Mouse (Mus musculus): ENCODE results near the gene Ucp3. TPM values are rescaled to one million over a fixed set of nuclear protein-coding genes. Genes with fewer than 3 reads are reported as not detected.
"Not testable (repeated sequence)": the region's sequence is repeated elsewhere in the genome, so short reads cannot be mapped to it uniquely, and the experiment has no call there.

The Ucp3 gene
- total RNA-seq, 2 experiments from 2014 or later = 0.65 to 1.3 TPM

DNA sequence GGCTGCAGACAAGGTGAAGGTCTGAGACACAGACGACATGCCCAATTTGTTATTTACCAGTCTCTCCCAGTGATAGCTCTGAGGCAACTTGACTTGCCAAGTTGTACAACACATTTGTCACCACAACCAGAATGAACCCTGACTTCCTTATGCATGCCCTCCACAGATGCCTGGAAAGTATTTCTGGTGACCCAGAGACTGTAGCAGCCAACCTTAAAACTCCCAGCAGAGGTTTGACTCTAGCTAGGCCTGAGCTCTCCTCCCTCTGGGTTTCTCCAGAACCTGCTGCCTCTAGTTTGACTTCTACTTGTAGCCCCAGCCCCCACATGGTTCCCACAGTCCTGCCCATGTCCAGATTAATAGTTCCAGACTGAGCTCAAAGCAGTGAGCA is 1.4 kb upstream of the Ucp3 start:
- DNase-seq (ENCODE audit: low spot score in 2 of 2) = no peak

DNA sequence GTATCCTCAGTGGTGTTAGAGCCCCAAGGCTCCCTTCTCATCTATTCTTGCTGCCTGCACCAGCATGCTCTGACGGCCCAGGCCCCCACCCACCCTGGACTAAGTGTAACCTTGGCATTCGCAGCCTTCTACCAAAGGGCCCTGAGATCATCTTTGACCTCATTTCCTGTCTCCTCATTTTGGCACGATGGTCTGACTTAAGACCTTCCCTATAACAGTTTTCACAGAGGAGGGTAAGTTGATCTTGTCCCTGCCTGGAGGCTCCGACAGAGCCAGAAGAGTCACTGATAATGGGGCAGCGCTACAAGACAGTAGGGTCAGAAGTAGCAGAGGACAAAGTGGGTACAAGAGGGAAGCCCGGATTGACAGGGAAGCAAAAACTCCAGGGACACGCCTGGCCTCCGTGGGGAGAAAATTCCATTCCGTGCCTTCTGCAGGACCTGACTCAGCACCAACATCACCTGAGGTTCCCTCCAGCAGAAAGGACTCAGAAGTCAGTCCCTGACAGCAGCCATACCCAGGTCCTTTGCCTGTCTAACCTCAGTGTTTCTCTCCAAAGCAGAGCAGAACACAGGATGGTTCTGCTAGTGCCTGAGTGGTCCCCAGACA is 1.2 kb downstream of the Ucp3 start:
- no peak for DNase-seq (ENCODE audit: low spot score in 2 of 2)

DNA sequence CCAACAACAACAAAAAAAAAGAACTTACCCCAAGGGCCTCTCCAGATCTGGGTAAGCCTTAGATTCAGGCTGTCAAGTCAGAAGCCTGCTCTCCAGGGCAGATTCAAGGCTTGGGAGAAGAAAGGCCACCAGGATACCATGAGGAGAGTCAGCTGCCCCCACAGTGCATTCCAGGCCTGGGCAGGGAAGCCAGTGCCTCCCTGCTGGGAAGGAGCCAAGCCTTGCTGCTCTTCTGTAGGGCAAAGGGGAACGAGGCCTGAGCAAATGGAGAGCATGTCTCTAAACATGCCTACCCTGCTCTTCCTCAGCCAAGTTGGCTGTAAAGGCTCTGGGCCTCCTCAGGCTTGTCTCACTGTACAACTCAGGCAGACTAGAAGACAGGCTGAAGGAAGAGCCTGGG is 1.9 kb downstream of the Ucp3 start:
- no peak for DNase-seq (ENCODE audit: low spot score in 2 of 2)

DNA sequence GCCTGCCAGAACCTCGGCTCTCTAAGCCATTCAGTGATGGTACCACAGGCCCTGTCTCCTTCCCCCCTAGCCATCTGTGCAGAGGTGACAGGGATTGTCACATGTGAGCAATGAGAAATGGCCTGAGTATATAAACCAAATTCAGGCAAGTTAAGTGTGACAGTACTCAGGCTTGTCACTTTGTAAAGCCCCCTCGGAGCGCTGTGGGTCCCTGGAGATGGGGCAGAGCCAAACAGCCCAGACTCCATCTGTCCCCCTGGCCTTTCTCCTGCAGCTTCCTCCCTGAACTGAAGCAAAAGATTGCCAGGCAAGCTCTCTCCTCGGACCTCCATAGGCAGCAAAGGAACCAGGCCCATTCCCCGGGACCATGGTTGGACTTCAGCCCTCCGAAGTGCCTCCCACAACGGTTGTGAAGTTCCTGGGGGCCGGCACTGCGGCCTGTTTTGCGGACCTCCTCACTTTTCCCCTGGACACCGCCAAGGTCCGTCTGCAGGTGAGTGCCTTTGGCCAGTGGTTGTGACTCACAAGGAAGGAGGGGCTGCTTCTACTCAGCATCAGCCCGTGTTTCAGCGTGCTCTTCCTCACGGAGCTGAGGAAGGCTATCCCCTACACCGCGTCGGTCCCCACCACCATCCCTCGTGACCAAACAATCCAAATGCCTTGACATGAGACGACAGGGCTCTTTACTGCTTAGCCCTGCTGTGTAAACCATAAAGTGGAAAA is 6.5 kb downstream of the Ucp3 start:
- DNase-seq (ENCODE audit: low spot score in 2 of 2) = no peak

DNA sequence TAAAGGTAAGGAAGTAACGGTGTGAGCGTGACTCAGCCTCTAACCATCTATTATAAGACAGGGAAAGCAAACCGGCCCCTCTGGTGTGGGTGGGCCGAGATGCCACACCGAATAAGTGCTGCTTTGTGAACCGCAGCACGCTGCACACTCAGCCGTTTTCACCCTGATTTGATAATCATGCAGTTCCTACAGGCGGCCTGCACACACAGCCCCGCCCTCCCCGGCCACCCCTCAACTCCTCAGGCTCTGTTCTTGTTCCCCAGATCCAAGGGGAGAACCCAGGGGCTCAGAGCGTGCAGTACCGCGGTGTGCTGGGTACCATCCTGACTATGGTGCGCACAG is 7.0 kb downstream of the Ucp3 start:
- no peak for DNase-seq (ENCODE audit: low spot score in 2 of 2)

DNA sequence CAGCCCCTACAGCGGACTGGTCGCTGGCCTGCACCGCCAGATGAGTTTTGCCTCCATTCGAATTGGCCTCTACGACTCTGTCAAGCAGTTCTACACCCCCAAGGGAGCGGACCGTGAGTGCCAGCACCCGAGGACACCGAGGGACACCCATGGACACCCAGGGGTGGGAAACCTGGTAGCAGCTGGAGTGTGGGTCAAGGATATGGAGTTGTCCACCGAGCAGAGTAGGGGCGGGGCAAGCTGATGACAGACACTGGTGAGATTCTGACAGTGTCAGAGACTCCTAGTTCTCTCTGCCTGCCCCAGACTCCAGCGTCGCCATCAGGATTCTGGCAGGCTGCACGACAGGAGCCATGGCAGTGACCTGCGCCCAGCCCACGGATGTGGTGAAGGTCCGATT is 7.4 kb downstream of the Ucp3 start:
- DNase-seq (ENCODE audit: low spot score in 2 of 2) = no peak

DNA sequence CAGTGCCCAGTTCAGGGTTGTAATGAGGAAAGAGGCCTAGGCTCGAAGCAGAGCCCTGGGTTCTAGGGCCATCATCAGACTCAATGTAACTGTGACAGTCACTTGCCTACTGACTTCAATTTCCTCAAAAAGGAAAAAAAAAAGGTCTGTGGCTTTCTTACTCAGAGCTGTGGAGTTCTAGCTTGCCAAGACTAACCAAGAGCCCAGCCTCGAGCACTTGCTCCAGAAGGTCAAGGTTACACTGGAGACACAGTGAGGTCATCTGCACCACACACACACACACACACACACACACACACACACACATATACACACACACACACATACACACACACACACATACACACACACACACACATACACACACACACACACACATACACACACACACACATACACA is 9.3 kb downstream of the Ucp3 start:
- not testable (repeated sequence) for DNase-seq (ENCODE audit: low spot score in 2 of 2)

DNA sequence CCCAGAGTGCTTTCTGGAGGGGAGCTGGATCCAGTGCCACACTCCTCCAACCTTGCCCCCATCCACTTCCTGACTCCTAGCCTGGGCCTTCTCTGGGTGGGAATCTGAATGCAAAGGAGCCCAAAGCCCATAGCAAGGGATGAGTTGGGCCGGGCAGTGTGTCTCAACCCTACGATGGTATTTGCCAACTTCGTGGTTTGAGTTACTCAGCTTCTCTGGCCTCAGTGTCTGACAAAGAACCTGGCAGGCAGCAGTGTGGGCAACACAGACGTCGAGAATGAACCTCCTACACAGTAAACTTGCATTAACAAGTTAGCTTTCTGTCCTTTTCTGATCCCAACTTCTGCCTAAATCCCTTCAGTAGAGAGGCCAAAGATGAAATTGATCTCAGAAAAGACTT is 11.7 kb downstream of the Ucp3 start:
- DNase-seq (ENCODE audit: low spot score in 2 of 2) = no peak

DNA sequence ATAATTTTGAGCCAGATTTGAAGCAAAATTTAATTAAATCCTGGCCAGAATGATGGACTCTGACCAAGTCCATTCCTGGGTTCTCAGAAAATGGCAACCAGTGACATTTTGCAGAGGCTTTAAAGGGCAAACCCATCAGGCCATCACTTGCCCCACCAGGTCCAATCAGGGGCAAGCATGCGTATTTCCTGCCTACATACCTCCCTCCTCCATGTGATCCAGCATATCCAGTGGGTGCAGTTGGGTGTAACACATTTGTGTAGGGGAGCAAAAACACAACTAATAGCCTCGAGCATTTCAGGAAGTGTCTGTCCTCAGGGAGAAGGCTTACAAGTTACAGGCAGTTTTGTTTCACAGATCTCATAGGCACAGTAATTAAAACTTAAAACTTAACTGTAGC is 14.5 kb downstream of the Ucp3 start:
- DNase-seq (ENCODE audit: low spot score in 2 of 2) = no peak

DNA sequence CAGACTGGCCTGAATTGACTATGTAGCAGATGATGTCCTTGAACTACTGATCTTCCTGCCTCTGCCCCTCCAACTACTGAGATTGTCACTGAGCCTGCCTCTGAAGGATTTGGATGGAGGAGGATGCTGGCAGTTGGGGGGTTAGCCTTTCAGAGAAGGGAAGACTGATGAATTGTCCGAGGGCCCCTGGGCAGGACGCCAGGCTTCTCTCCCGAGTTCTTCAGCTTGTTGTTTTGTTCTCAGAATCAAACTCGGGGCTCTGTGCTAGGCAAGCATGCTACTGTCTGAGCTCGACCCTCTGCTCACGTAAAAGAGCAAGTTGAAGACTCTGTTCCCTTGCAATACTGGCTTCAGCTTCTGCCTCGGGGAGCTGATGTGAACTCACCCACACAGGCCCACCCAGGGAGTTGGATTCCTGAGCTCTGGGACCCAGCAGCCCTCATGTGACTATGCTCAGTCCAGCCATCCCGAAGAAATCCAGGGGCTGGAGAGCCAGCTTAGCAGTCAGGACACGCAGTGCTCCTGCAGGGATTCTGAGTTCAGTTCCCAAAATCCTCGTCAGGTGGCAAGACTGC is 15.8 kb downstream of the Ucp3 start:
- DNase-seq (ENCODE audit: low spot score in 2 of 2) = peak; percentile 53 to 56

DNA sequence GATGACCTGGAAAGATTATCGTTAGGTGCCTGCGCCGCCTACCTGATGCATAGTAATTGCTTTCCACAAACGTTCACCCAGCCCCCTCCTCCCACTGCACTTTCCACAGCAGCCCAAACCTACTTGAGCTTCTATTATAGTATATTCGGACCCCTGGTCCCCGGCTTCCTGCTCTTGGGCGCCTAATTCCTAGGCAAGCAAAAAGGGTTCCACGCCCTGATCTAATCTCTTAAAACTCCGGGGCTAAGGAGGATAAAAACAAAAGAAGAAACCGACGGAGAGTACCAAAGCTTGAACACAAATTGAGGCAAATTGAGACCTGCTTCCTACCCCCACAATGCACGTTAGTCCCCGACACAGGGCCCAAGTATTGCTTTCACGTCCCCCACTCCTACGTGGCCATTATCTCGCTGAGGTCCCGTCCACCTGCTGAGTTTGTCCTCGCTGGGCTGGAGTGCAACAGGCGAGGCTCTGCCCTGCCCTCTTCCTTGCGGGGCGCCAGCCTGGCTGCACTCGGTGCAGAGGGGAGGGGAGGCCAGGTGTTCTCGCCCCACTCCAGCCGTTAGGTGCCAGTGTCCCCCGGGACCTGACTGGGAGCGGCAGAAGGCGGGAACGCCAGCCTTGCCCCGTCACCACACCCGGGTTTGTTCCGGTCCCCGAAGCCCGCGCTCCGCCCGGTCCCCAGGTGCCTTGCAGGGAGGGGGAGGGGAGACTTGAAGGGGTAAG is 19.8 kb downstream of the Ucp3 start:
- DNase-seq (ENCODE audit: low spot score in 2 of 2) = no peak

DNA sequence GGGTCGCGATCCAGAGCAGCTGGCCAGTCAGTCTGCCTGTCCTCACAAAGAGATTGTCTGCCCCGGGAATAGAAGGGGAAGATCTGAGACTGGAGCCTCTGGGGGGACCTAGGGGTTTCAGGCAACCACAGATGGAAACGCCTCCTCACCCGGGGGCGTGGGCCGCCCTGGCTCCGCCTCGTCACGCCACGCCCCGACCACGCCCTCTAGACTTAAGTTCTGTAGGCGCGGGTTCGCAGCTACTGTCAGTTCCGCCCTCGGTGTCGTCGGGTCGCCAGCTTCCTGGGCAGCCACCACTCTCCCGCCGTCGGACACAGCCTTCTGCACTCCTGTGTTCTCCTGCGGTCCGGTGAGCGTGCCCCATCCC is 20.3 kb downstream of the Ucp3 start, which contains the start of gene Ucp2:
TSS of gene Ucp2 (plus strand) at position 221 of the 367 bp plus-strand sequence.
- peak; percentile 60 to 67 for DNase-seq (ENCODE audit: low spot score in 2 of 2)

DNA sequence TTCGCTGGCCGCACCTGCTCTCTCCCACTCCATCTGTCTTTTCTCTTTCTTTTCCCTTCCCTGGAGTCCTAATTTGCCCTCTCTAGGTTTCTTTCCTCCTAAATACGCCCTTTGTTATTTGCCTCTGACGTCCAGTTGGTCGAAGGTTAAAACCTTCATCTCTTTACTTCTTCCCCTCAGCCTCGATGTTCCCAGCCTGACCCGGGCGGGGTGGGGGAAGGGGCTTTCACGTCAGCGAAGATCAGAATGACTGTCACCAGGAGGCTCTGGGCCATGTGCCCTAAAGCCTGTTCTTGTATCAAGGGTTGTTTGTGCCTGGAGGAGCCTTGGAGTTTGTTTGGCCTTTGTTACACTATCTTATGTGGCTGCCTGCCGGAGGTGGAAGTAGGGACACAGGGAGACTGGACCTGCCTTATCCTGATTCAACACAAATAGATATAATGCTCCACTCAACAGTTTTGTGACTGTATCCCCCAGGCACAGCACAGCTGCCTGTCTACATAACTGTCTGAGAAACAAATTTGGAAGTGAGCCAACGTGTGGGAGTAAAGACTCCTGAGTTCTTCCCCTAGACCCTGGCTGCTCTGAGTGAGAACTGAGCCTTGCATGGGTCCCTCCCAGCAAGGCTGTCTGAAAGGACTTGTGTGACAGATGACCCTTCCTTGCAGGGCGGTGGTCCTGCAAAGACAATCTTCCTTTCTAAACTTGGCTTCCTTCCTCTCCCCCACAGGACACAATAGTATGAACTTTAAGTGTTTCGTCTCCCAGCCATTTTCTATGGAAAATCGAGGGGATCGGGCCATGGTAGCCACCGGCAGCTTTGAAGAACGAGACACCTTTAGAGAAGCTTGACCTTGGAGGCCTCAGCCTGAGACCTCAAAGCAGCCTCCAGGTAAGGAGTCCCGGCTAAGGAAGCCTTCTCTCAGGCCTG is 21.0 kb downstream of the Ucp3 start:
- DNase-seq (ENCODE audit: low spot score in 2 of 2) = peak in 1 of 2 experiments; percentile 22

DNA sequence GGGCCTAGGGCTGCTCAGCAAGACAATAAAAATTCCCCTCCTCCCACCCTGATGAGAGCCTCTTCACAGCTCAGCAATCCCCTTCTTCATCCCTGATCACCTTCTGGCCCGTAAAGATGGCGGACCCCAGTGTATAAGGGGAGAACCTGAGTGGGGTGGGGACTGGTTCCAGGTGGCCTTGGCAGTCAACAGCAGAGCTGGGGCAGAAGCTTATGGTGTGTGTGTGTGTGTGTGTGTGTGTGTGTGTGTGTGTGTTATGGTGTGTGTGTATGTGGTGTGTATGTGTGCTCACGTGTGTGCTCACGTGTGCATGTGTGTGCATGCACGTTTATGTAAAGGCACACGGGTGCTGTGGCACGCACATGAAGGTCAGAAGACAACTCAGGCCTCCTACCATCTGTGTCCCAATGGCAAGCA is 21.6 kb downstream of the Ucp3 start:
- DNase-seq (ENCODE audit: low spot score in 2 of 2) = no peak

DNA sequence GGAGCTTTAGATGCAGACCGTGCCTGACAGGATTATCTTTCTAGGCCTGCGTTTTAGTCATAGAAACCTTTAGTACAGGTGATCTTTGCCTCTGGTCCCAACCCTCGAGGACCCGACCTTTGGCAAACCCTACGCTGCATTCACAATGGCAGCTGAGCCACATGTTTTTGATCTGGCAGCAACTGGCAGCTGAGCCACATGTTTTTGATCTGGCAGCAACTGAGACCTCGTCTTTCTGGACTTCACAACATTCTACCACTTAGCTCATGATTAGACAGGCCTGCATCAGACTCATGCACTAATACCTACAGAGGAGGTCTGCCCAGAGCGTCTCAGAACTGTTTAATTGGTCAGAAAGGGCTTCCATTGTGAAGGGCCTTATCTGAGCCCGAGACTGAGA is 22.3 kb downstream of the Ucp3 start:
- no peak for DNase-seq (ENCODE audit: low spot score in 2 of 2)

DNA sequence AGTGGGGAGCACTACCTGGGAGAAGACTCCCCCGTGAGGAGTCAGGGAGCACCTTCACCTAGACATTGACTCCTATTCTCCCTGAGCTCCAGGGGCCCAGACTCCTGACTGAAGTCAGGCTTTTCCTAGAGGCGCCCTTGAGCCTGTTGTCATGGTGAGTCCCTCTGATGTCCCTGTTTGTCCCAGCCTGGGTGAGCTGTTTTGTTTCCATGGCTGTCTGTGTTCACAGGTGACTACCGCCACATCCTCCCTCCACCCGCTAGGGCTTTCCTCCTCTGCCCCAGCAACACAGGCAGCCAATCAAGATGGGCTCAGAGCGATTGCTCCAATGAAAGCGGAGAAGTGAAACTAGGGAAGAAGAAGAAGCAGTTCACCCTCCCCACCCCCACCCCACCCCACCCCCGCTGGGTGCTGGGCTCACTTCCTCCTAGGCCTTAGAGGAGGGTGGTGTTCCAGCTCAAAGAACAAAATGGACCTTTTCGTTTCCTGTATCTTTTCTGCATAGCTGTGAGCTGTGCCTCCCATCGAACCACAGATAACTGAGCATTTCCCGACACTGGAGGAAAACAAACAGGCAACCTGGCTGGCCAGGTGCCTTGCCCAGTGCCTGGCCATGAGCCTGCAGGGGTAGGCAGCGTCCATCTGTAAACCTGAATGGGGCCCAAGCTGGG is 22.9 kb downstream of the Ucp3 start:
- peak; percentile 63 to 69 for DNase-seq (ENCODE audit: low spot score in 2 of 2)

DNA sequence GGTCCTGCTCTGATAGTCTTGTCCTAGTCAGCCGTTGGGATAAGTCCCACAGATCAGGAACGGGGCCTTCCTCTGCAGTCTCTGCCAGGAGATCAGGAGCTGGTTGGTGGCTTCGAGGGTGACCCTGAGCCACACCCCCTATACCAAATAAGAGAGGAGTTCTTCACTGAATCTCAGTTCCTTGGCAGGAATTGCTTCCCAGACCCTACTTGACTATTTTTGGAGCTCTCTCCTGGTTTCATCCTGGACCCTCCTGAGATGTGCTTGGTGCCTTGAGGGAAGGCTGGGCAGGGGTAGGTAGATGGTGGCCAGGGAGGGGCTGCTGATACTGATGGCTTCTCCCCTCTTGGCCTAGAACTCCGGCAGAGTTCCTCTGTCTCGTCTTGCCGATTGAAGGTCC is 23.6 kb downstream of the Ucp3 start:
- DNase-seq (ENCODE audit: low spot score in 2 of 2) = no peak

DNA sequence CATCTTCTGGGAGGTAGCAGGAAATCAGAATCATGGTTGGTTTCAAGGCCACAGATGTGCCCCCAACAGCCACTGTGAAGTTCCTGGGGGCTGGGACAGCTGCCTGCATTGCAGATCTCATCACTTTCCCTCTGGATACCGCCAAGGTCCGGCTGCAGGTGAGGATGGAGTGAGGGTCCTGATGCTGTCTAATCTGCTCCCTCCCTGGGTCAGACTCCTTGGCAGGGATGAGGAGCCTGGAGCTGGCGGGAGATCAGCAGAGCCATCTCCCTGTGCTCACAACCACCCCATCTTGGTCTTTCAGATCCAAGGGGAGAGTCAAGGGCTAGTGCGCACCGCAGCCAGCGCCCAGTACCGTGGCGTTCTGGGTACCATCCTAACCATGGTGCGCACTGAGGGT is 24.0 kb downstream of the Ucp3 start:
- no peak for DNase-seq (ENCODE audit: low spot score in 2 of 2)

DNA sequence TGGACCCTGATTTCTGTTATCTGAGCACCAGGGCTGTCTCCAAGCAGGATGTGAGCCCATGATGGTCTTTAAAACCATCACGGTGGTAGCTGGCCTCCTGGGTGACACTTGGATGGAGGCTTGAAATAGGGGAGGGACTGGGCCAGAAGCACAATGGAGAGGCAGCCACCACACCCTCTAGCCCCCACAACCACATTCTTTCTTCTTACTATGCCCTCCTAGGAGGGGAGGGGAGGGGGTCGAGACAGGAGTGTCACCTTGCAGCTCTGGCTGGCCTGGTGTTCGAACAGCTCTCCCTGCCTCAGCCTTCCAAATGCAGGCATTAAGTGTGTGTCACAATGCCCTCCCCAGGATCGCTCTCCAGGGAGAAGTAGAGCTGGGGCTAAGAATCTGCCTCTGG is 24.6 kb downstream of the Ucp3 start:
- DNase-seq (ENCODE audit: low spot score in 2 of 2) = no peak

DNA sequence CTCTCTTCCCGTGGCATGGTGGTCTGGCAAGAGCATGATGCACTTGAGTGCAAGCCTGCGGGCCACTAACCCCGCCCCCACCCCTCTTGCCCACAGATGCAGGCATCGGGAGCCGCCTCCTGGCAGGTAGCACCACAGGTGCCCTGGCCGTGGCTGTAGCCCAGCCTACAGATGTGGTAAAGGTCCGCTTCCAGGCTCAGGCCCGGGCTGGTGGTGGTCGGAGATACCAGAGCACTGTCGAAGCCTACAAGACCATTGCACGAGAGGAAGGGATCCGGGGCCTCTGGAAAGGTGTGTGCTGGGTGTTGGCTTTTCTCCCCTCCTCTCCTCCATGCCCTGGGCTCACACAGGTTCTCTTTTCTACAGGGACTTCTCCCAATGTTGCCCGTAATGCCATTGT is 25.2 kb downstream of the Ucp3 start:
- DNase-seq (ENCODE audit: low spot score in 2 of 2) = no peak

DNA sequence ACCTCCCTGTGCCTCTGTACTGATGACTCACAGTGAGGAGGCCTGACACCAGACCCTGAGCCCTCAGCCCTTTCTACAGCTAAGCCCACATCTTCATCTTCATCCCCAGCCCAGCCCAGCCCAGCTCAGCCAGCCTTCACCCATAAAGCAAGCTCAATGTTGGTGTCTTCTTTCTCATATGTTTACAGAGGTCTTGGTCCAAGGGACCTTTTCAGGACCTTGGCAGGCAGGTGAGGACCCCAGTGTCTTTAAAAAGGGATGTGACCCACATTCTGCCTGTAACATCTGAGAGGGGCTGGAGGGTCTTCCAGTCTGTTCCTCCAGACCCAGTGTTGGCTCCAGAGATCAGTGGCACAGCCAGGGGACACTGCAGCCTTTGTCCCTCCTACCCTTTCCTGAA is 26.7 kb downstream of the Ucp3 start:
- no peak for DNase-seq (ENCODE audit: low spot score in 2 of 2)
